Mouse (Mus musculus): Measurements from ENCODE around the gene Npnt.

The Npnt gene

GRCm38 (mm10) chr3:132949791-132950528 lies at the start of gene Npnt:
Gene Npnt, minus strand, starts transcription at chr3:132950291.
- DNase-seq (ENCODE audit: low read depth): no peak

- no peak for DNase-seq (ENCODE audit: low read depth)
Observed at GRCm38 (mm10) chr3:132996299-132996698, 46.2 kb upstream of the Npnt start.

- no peak for DNase-seq (ENCODE audit: low read depth)
Observed at GRCm38 (mm10) chr3:132995904-132996267, 45.8 kb upstream of the Npnt start.

GRCm38 (mm10) chr3:132995172-132995903 lies 45.2 kb upstream of the Npnt start:
- no peak for DNase-seq (ENCODE audit: low read depth)

- no peak for DNase-seq (ENCODE audit: low read depth)
Observed at GRCm38 (mm10) chr3:132986188-132986587, 36.1 kb upstream of the Npnt start.

GRCm38 (mm10) chr3:132983845-132984485 lies 33.9 kb upstream of the Npnt start:
- no peak for DNase-seq (ENCODE audit: low read depth)

GRCm38 (mm10) chr3:132981968-132982367 lies 31.9 kb upstream of the Npnt start:
- DNase-seq (ENCODE audit: low read depth): no peak

- no peak for DNase-seq (ENCODE audit: low read depth)
Observed at GRCm38 (mm10) chr3:132979781-132980461, 29.8 kb upstream of the Npnt start.

- no peak for DNase-seq (ENCODE audit: low read depth)
Observed at GRCm38 (mm10) chr3:132966255-132966654, 16.2 kb upstream of the Npnt start.

- no peak for DNase-seq (ENCODE audit: low read depth)
Observed at GRCm38 (mm10) chr3:132964715-132965507, 14.8 kb upstream of the Npnt start.

GRCm38 (mm10) chr3:132962631-132963361 lies 12.7 kb upstream of the Npnt start:
- no peak for DNase-seq (ENCODE audit: low read depth)

- DNase-seq (ENCODE audit: low read depth): no peak
Observed at GRCm38 (mm10) chr3:132950529-132950880, 414 bp upstream of the Npnt start.

GRCm38 (mm10) chr3:132949380-132949790 lies 706 bp downstream of the Npnt start:
- no peak for DNase-seq (ENCODE audit: low read depth)

- no peak for DNase-seq (ENCODE audit: low read depth)
Observed at GRCm38 (mm10) chr3:132948298-132948795, 1.7 kb downstream of the Npnt start.

- DNase-seq (ENCODE audit: low read depth): no peak
Observed at GRCm38 (mm10) chr3:132946086-132946485, 4.0 kb downstream of the Npnt start.

- no peak for DNase-seq (ENCODE audit: low read depth)
Observed at GRCm38 (mm10) chr3:132945669-132946068, 4.4 kb downstream of the Npnt start.

- DNase-seq (ENCODE audit: low read depth): no peak
Observed at GRCm38 (mm10) chr3:132944609-132945008, 5.5 kb downstream of the Npnt start.

GRCm38 (mm10) chr3:132944193-132944592 lies 5.9 kb downstream of the Npnt start:
- DNase-seq (ENCODE audit: low read depth): no peak

- DNase-seq (ENCODE audit: low read depth): no peak
Observed at GRCm38 (mm10) chr3:132942778-132943177, 7.3 kb downstream of the Npnt start.

- DNase-seq (ENCODE audit: low read depth): no peak
Observed at GRCm38 (mm10) chr3:132940181-132940990, 9.7 kb downstream of the Npnt start.
